Mouse (Mus musculus): ENCODE results near the gene Gm4181. TPM values are rescaled to one million over a fixed set of nuclear protein-coding genes. Genes with fewer than 3 reads are reported as not detected.
"Not testable (repeated sequence)": the region's sequence is repeated elsewhere in the genome, so short reads cannot be mapped to it uniquely, and the experiment has no call there.

The Gm4181 gene
- polyA plus RNA-seq (2012; ENCODE audit: insufficient read depth, low replicate concordance) = not detected in 2 replicates

GRCm38 (mm10) chr14:51635566-51635965 lies at the start of gene Gm4181:
Gm4181 (minus strand) TSS chr14:51635666.
- not testable (repeated sequence) for H3K9me3 ChIP-seq; H3K4me1 ChIP-seq; H3K36me3 ChIP-seq (replicated peaks; ENCODE audit: low read length); H3K27me3 ChIP-seq (replicated peaks); H3K4me3 ChIP-seq (replicated peaks)

DNA sequence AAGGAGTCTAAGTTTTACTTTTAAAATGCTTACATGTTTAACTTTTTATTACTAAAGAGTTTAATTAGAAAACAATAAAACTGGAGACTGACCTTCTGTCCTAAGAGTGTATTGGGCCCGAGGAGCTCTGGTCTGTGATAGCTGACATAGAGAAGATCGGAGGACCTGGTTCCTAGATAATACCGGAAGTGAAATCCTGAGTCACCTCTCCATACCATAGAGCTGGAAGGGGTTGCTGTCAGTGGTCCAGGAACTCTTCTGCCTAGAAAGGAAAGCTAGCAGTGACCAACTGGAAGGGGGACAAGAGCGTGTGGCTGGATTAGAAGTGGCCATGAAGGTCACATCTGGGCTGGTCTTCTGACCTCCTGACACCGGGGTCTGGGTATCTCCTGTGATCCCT lies 41.8 kb upstream of the Gm4181 start:
- H3K36me3 ChIP-seq (replicated peaks; ENCODE audit: low read length) = no peaks in the 10 kb centered on the region
- no peak for TF ChIP-seq FLI1 (IDR thresholded peaks at IDR 0.05; ENCODE audit: low read length)
- TF ChIP-seq GATA1 (IDR thresholded peaks at IDR 0.05; ENCODE audit: borderline replicate concordance, low read length) = no peak
- no peak overlapping the region for H3K4me3 ChIP-seq (replicated peaks)
- H3K4me1 ChIP-seq = no peaks in the 10 kb centered on the region
- H3K9me3 ChIP-seq = no peaks in the 10 kb centered on the region
- H3K27me3 ChIP-seq (replicated peaks) = no peaks in the 10 kb centered on the region

- H3K9me3 ChIP-seq; H3K4me1 ChIP-seq; H3K36me3 ChIP-seq (replicated peaks; ENCODE audit: low read length); H3K27me3 ChIP-seq (replicated peaks); H3K4me3 ChIP-seq (replicated peaks): not testable (repeated sequence)
Measured at GRCm38 (mm10) chr14:51632426-51632825, 3.0 kb downstream of the Gm4181 start.

GRCm38 (mm10) chr14:51611210-51611609 lies 24.3 kb downstream of the Gm4181 start, which contains the start of gene Gm17078:
Gm17078 (minus strand) TSS chr14:51611310.
- no peaks in the 10 kb centered on the region for H3K27me3 ChIP-seq (replicated peaks)
- no peak within 1 kb of the TSS for H3K4me3 ChIP-seq (replicated peaks)
- H3K36me3 ChIP-seq (replicated peaks; ENCODE audit: low read length) = no peaks in the 10 kb centered on the region
- H3K9me3 ChIP-seq = no peaks in the 10 kb centered on the region
- no peaks in the 10 kb centered on the region for H3K4me1 ChIP-seq
- no peak for TF ChIP-seq GATA1 (IDR thresholded peaks at IDR 0.05; ENCODE audit: borderline replicate concordance, low read length)
- no peak for TF ChIP-seq FLI1 (IDR thresholded peaks at IDR 0.05; ENCODE audit: low read length)

GRCm38 (mm10) chr14:51592039-51592438 lies 43.4 kb downstream of the Gm4181 start, which contains the start of gene Gm17174:
Gm17174 (minus strand) TSS chr14:51592139.
- H3K4me3 ChIP-seq (replicated peaks); H3K4me1 ChIP-seq; H3K27me3 ChIP-seq (replicated peaks); H3K36me3 ChIP-seq (replicated peaks; ENCODE audit: low read length); H3K9me3 ChIP-seq: not testable (repeated sequence)

Other genes with a start within 250 kb of the Gm4181 start
- not detected in 2 replicates for gene Vmn2r88, start 224.8 kb downstream of the Gm4181 start, polyA plus RNA-seq (2012; ENCODE audit: insufficient read depth, low replicate concordance)
- gene Vmn2r89, start 183.8 kb downstream of the Gm4181 start, polyA plus RNA-seq (2012; ENCODE audit: insufficient read depth, low replicate concordance) = 0.40 TPM in 1 of 2 replicates, not detected in the other
- gene Gm5622, start 82.9 kb downstream of the Gm4181 start, polyA plus RNA-seq (2012; ENCODE audit: insufficient read depth, low replicate concordance) = not detected in 2 replicates
- gene Gm17175, start 61.6 kb downstream of the Gm4181 start, polyA plus RNA-seq (2012; ENCODE audit: insufficient read depth, low replicate concordance) = not detected in 2 replicates
- gene Gm17174, start 43.5 kb downstream of the Gm4181 start, polyA plus RNA-seq (2012; ENCODE audit: insufficient read depth, low replicate concordance) = not detected in 2 replicates
- not detected in 2 replicates for gene Gm17078, start 24.4 kb downstream of the Gm4181 start, polyA plus RNA-seq (2012; ENCODE audit: insufficient read depth, low replicate concordance)
- not detected in 2 replicates for gene Gm17079, start 59.8 kb upstream of the Gm4181 start, polyA plus RNA-seq (2012; ENCODE audit: insufficient read depth, low replicate concordance)
- gene Gm5800, start 81.5 kb upstream of the Gm4181 start, polyA plus RNA-seq (2012; ENCODE audit: insufficient read depth, low replicate concordance) = not detected in 2 replicates
- not detected in 2 replicates for gene Ang4, start 137.9 kb upstream of the Gm4181 start, polyA plus RNA-seq (2012; ENCODE audit: insufficient read depth, low replicate concordance)
- gene AY358078, start 164.4 kb upstream of the Gm4181 start, polyA plus RNA-seq (2012; ENCODE audit: insufficient read depth, low replicate concordance) = not detected in 2 replicates
- not detected in 2 replicates for gene Ear6, start 218.0 kb upstream of the Gm4181 start, polyA plus RNA-seq (2012; ENCODE audit: insufficient read depth, low replicate concordance)
- gene Mettl17, start 249.2 kb upstream of the Gm4181 start, polyA plus RNA-seq (2012; ENCODE audit: insufficient read depth, low replicate concordance) = 4.8 and 6.2 TPM in 2 replicates